Mouse (Mus musculus) spleen, embryonic (tissue): ENCODE data around the gene Nmnat1.
"Not testable (repeated sequence)": the region's sequence is repeated elsewhere in the genome, so short reads cannot be mapped to it uniquely, and the experiment has no call there.

ENCODE experiments used
- CTCF ChIA-PET: fragments of 350-600 bp; sonication (Branson Sonifier 250); formaldehyde crosslinking; loops from one replicate; lab custom pipeline; 2022; lab: Charles Lee

Gene Nmnat1

DNA sequence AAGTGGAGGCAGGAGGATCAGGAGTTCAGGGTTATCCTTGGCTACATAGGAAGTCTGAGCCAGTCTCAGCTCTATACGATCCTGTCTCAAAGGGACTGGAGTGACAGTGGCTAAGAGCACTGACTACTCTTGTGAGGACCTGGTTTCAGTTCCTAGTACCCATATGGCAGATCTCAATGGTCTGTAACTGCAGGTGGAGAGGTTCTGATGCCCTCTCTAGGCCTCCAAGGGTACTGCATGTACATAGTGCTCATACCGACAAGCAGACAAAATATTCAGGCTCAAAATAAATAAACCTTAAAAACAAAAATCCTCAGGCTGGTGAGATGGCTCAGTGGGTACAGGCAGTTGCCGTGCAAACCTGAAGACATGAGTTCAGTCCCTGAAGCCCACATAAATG lies 6.1 kb upstream of the Nmnat1 start:
- CTCF ChIA-PET: no interaction called here

DNA sequence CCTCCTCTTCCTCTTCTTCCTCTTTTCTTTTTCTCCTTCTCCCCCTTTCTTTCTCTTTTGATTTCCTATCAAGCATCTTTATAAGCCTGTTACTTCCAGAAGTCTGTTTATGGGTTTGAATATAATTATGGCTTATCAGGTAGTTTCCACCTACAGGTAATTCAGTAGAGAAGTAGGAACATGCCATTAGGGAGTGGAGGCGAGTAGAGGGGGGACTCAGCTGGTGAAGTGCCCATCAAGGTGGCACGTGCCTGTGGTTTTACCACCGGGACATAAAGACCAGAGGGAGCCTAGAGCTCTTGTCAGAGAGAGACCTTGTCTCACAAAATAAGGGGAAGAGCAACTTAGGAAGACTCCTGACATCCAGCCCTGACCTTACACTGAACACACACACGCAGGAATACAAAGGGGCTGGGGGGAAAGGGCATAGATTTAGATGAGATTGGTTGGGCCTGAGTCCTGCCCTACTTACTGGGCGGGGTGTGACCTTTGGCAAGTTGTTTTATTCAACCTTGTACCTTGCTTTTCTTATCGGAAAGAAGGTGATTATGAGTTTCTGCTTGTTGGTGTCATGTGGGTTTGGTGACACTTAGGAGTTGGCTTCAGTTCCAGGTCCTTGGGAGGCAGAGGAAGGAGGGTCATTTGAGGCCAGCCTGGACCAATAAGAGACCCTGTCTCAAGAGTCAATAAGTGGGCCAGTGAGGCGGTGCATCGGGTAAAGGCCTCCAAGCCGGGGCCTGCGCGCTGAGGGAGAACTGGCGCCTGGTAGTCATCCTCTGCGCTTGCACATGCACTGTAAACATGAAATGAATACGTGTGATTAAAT lies 4.6 kb upstream of the Nmnat1 start:
- CTCF ChIA-PET: no interaction called here

DNA sequence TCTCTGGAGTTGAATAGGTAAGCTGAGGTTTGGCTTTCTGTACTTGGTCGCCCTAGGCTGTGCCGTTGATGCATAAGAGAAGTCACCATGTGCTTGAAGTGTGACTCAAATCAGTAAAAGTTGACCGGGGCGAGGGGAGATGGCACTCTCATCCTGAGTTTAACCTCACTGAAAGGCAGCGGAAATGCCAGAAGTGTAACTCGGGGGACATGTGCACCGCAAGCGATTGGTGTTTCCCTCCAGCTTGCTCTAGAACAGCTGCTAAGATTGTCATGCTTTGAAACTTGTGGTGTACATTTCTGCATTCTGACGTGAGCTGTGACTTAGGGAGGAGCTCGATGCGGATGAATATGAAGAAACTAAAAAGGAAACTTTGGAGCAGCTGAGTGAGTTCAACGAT lies 2.7 kb upstream of the Nmnat1 start:
- CTCF ChIA-PET: no interaction called here

DNA sequence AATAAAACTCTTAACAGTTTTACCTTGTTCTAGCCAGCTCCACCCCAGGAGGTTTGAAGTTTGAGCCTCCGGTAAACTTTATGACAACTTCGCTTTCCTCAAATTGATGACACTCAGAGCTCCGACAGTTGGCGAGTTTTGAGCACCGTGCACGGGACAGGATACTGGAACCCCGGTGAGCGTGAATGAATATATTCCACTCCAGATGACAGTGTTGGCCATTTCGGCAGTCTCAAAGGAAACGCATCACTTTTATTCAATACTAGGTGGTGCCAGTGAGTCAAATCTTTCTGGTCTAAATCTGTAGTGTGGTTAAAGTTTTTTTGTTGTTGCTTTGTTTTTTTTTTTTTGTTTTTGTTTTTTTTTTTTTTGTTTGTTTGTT lies 814 bp upstream of the Nmnat1 start:
- CTCF ChIA-PET: no interaction called here

DNA sequence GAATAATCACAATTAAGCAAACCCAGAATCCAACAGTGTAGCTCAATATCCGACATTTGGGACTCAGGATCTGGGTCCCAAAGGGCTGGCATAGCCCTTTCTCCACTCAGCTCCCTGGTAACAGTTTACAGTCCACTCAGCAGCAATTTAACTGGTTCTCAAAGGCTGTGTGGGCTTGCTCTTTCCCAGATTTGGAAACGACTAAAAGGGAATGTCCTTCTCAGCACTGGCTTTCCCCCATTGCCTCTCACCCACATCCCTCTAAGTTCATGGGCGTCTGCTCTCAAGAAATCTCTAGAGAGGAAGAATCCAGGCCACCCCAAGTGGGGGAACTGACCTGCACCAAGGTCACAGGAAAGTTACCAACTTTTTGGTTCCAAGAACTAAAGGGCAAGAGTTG lies 436 bp downstream of the Nmnat1 start:
- CTCF ChIA-PET: no interaction called here

DNA sequence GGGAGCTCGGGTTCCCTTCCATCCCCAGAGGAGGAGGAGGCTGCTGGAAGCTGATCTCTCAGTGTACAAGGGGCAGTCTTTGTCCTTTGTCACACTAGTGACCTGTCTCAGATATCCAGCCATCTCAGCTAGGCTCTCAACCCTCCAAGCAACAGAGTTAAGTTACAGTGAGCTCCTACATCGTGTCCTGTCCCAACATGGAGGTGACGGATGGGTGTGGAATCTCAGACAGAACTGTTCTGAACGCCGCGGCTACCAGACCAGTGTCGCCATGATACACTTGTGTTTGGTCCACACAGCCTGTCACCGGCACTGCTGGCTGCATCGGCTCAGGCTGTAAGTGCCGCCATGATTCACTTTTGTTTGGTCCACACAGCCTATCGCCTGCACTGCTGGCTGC lies 7.9 kb downstream of the Nmnat1 start, which contains the start of gene Tmem274:
TSS of gene Tmem274 (plus strand) at position 301 of the 400 bp plus-strand sequence.
- CTCF ChIA-PET: no interaction called here

DNA sequence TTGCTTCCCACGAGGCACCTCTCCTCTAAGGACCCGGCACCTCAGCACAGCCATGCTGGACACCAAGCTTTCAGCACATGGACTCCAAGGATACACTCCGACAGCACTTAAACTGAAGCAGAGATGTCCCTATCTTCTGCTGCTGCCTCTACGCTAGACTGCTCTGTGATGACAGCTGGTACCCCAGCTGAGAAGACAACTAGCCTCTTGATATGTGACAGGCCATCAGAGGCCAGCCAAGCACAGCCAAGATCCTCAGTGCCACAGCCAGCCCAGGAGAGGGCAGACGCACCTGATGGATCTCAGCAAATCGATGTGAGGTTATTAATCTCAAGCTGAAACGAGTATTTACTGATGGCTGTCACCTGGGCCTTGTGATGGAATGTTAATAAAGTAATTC lies 9.9 kb downstream of the Nmnat1 start:
- CTCF ChIA-PET: no interaction called here

DNA sequence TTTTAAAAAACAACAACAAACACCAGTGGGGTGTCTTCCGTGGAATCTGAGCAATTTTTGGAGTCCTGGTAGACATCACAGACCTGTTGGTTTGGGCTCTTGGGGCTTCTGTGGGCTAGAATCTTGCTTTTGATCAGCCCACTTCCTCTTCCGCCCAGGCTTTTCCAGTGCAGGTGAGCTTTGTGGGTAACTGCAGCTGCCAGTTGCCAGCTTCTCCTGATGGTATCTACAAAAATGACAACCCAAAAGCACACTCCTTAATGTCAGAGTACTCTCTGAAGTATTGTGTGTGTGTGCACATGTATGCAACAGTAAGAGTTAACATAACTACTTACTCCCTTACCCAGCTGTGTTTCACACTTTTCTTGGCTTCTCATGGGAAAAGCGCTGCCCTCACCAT lies 15.4 kb downstream of the Nmnat1 start:
- CTCF ChIA-PET: no interaction called here

DNA sequence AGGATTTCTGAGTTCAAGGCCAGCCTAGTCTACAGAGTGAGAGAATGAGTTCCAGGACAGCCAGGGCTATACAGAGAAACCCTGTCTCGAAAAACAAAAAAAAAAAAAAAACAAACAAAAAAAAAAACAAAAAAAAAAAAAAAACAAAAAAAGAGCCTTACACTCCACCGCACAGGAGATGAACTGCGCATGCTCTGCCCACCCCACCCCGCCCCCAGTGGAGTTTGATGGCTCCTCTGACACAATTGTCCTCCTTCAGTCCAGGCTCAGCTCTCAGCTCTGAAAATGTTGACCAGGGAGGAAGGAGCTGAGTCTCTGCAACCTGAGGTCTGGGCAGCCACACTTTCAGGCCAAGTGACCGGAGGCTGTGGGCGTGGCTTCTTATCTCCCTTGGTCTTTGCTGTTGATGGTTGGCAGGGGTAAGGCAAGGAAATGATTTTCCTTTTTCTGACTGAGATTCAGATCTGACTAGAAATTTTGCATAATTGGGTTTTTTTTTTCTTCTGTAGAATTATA lies 21.5 kb downstream of the Nmnat1 start:
- CTCF ChIA-PET: no interaction called here

DNA sequence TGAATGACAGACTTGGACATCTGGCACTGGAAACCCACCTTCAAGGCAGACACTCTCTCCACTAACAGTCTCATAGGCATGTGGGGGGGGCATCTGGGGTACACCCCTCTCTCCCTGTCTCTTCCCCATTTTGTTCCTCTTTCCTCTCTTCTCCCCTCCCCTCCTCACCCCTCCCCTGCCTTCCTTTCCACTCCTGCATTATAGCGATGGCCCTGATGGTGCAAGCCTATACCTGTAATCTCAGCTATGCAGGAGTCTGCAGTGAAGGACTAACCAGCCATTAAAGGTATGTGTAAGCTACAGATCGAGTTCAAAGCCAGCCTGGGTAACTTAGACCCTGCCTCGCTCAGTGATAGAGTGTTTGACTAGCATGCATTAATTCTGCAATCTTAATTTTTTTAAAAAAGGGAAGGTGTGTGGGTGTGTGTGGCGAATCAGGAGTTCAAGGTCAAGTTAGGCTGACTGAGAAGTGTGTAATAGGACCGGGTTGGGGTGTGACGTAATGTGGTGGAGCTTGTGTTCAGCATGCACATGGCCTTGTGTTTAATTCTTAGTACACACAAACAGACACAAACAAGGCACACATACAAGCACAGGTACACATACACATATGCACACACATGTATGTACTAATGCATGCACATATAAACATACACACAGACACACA lies 22.6 kb downstream of the Nmnat1 start:
- CTCF ChIA-PET: interaction anchor here (1.0 kb wide), 1 partner anchor 69 kb away, joined by 3 read pairs; no protein-coding TSS in a partner anchor

DNA sequence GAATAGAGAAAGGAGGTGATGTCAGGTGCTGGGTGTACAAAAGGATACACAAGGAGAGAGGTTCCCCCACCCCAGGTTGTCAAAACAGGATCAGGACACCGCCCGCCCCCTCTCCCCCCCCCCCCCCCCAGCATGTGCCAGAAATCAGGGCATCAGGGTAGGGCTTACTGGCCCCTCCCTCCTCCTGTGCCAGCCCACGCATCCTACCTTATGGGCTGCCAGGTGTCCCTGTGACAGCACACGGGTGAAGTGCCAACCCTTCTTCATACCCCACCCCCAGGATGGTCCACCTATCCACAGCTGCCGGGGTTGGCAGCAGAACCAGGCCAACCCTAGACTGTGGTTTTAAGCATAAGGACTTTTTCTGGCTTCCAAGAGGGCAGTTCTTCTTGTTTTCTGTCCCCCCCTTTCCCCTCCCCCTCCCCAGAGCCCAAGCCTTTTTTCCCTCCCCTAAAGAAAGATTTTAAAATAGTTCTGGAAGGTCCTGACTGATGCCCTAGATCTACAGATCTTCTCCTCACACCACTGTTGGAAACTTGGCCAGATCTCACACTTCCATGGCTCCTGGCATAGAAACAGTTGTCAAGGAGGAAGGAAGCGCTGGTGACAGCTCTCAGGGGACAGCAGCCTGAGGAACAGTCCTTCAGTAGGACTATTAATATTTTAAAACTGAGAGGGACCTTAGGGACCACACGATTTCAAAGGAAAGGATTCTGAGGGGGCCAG lies 23.3 kb downstream of the Nmnat1 start:
- CTCF ChIA-PET: no interaction called here

DNA sequence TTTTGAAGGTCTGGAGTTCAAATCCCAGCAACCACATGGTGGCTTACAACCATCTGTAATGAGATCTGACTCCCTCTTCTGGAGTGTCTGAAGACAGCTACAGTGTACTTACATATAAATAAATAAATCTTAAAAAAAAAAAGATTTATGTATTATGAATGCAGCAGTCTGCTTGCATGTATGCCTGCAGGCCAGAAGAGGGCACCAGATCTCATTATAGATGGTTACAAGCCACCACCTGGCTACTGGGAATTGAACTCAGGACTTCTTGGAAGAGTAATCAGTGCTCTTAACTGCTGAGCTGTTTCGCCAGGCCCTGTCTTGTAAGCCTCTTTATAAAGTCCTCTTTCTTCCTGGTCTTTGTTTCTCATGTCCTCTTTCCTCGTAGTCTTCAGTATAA lies 24.5 kb downstream of the Nmnat1 start:
- CTCF ChIA-PET: not testable (repeated sequence)

DNA sequence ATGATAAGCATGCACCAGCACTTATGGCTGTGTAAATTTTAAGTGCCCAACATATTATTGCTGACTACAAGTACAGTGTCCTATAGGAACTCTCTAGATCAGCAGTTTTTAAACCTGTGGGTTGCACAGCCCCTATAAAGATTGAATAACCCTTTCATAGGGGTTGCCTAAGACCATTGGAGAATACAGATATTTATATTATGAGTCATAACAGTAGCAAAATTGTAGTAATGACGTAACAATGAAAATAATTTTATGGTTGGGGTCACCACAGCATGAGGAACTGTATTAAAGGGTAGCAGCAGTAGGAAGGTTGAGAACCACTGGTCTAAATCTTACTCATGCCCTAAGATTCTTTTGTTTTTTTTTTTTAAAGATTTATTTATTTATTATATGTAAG lies 25.6 kb downstream of the Nmnat1 start:
- CTCF ChIA-PET: interaction anchor here (0.7 kb wide), 1 partner anchor 42 kb away, joined by 9 read pairs; no protein-coding TSS in a partner anchor

DNA sequence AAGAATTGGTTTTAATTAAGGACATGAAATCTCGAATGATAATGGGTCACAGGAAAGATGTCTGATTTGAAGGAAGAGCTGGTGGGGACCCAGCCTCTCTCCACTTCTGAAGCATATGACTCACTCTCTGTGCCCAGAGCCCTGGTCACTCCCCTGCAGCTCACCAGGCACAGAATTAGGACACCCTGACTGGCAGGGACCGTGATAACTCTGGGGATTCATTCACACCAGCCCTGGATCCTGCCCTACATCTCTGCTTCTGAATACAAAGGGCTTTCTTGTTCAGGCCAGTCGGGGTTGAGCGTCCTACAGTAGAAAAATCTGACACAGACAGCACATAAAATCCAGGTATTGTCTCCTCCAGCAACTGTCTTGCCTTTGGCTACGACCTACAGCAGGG lies 26.5 kb downstream of the Nmnat1 start:
- CTCF ChIA-PET: no interaction called here

DNA sequence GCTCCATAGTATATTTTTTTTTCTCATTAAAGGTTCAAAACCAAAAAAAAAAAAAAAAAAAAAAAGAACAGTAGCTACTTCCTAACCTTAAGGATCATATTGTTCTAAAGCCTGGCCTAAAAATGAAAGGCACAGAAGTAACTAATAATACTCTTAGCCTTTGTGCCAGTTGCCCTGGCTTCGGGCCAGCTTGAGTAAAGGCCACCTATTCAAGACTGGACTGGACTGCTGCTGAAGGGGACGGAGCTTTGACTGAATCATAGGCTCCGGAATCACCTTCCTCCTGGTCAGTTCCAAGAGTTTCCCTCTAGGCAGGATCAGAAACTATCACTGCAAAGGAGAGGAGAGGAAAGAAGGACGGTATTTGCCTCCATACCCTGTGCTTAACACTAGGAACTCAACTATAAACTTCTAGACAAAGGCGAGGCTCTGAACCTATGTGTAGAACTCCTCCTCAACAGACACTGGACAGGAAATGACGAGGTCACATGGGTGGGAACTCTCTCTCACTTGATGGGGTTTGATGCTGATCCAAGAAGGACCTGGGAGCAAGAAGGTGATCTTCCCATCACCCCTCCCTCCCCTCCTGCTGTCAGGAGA lies 27.1 kb downstream of the Nmnat1 start:
- CTCF ChIA-PET: interaction anchor here (0.7 kb wide), 1 partner anchor 115 kb away, joined by 3 read pairs; no protein-coding TSS in a partner anchor

DNA sequence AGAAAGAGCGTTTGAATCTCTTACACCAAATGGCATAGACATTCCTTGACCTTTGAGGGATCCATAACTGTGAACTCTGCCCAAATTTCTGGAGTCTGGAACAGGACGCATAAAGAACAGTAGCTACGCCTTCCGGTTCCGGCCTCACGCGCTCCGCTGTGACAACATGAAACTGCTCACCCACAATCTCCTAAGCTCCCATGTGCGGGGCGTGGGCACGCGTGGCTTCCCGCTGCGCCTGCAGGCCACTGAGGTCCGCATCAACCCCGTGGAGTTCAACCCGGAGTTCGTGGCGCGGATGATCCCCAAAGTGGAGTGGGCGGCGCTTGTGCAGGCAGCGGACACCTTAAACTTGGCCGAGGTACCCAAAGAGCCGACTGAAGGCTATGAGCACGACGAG lies 27.8 kb downstream of the Nmnat1 start:
- CTCF ChIA-PET: interaction anchor here (0.7 kb wide), 1 partner anchor 116 kb away, joined by 3 read pairs; no protein-coding TSS in a partner anchor

DNA sequence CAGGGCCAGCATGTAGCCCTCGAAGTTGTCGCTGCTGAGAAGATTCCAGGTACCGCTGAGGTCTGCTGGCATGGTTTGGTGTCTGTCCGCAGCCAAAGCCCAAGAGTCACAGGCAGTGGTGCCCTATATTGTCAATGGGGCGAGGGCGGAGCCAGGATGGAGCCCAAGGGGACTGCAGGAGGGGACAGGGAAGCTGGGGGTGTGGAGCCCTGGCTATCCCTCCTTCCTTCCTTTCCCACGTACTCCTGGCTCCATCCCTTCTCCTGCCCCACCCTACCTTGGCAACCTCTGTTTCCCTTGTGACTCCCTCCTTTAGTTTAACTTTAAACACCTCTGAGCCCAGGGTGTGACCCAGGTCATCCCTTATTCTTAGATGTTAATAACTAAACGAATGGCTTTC lies 30.1 kb downstream of the Nmnat1 start, which contains the start of gene Rbp7:
TSS of gene Rbp7 (minus strand) at position 100 of the 400 bp plus-strand sequence.
- CTCF ChIA-PET: no interaction called here

DNA sequence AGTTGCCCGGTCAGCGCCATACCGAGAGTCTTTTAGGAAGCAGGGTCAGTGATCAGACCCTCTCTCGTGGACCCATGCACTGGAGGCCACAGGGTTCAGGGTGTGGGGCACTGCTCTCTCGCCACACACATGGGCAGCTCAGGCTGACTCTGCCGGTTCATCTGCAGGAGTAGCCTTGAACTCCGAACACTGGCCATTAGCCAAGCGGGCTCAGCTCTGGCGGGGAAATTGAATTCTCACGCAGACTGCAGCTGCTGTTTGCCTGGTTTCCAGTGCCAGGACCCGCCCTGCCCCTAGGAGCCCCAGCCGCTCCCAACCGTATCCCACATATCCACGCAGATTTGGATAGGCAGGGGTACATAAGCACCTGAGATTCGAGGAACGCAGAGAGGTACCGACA lies 30.7 kb downstream of the Nmnat1 start:
- CTCF ChIA-PET: no interaction called here

DNA sequence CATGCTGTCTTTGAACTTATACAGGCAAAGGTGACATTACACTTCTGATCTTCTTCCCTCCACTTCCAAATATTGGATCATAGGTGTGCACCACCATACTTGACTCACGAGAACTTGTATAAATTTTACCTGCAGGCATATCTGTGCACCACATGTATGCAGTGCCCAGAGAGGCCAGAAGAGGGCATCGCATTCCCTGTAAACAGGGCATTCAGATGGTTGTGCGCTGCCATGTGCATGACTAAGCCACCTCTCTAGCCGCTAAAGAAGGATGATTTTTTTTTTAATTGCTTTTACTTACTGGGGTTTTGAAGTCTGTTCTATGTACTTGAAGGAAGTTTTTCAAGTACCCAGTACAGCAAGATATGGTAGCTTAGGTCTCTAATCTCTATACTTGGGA lies 31.3 kb downstream of the Nmnat1 start:
- CTCF ChIA-PET: no interaction called here

DNA sequence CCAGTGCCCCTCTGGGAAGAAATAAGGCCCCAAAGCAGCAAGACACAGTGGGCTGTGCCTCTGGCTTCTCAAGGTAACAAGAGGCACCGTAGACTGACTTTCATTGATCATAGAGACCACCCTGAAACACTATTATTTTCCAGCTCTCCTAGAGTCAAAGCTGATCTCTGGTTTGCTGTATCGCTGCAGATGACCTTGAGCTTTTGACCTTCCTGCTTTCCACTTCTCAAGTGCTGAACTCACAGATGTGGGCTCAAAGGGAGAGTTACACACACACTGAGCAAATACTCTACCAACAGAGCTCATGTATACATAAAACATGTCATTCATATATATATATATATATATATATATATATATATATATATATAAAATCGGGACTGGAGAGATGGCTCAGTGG lies 34.4 kb downstream of the Nmnat1 start:
- CTCF ChIA-PET: interaction anchor here (0.6 to 0.7 kb wide), 2 partner anchors 54 to 204 kb away, joined by 3 to 4 read pairs; no protein-coding TSS in a partner anchor

DNA sequence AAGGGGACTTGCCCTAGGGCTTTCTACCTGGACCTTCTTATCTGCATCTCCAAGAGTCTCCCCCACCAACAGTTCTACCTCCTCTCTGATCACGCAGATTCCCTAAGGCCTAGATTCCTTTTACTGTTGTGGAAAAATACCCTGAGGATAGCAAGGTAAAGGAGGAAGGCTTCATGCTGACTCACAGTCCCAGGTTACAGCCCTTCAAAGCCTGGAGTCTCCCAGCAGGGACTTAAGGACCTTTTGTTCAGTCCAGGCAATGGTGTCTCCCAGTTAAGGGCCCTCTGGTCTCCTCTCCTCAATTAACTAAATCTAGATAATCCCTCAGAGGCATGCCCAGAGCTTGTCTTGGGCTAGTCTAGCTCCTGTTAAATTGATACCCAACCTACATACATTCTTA lies 38.7 kb downstream of the Nmnat1 start:
- CTCF ChIA-PET: no interaction called here
